Mouse (Mus musculus) erythroblast, embryonic 14.5 days (primary cell): ENCODE results near the gene Lrrc8c.

Source experiments
- GATA1 ChIP-seq: IDR thresholded peaks from 2 replicates; pipeline ENCODE4 v1.6.1; 2012; ENCODE audit warnings: low read length, inconsistent platforms, mixed read lengths
- TAL1 ChIP-seq: IDR thresholded peaks from 3 replicates; pipeline ENCODE4 v1.6.1; 2012; ENCODE audit warnings: low read length, inconsistent platforms, mixed read lengths

DNA sequence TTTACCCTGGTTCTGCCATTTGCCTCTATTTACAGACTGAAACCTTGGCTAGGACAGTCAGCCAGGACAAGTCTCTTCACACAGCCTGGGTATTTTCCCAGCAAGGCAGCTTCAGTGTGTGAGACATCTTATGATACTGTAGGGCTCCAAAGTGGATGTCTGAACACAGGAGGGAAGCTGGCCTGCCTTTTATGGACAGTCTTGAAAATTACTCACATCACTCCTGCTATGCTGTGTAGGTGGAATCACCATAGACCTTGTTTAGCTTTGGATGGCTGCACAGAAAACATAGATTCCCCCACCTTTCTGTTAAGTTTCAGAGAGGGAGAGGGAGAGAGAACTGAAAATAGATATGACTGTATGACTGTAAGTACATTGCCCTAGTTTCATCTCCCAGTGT is 99.3 kb downstream of the Lrrc8c start:
- TF ChIP-seq GATA1 (no peak), TAL1 (no peak)
